Mouse (Mus musculus) thymus, adult 2 months (tissue): ENCODE results near the gene Rhof. TPM values are rescaled to one million over a fixed set of nuclear protein-coding genes. Genes with fewer than 3 reads are reported as not detected.
A peak's percentile ranks its signal among the peaks of the same experiment; 100 is the strongest.
"Not testable (repeated sequence)": the region's sequence is repeated elsewhere in the genome, so short reads cannot be mapped to it uniquely, and the experiment has no call there.

Experiments
- DNase-seq: peaks from one replicate; pipeline ENCODE4 v3.0.0; 2021
- H3K27ac ChIP-seq: fragments of 200-500 bp; 2 replicates; pipeline ENCODE4 v1.5.1; 2012; ENCODE audit warnings: low read length, control low read depth; ENCODE audit not compliant: control insufficient read depth, insufficient read depth
- H3K27me3 ChIP-seq: fragments of 200-500 bp; 2 replicates; pipeline ENCODE4 v1.6.1; 2012; ENCODE audit warnings: mild to moderate bottlenecking, low read length, moderate library complexity, mixed read lengths; ENCODE audit not compliant: control insufficient read depth, insufficient read depth
- H3K36me3 ChIP-seq: fragments of 200-500 bp; 2 replicates; pipeline ENCODE4 v1.6.1; 2012; ENCODE audit warnings: mild to moderate bottlenecking, low read length, moderate library complexity; ENCODE audit not compliant: control insufficient read depth, insufficient read depth
- H3K4me1 ChIP-seq: fragments of 200-500 bp; replicated peaks from 2 replicates; pipeline ENCODE4 v1.6.1; 2012; ENCODE audit warnings: low read length; ENCODE audit not compliant: control insufficient read depth, insufficient read depth
- H3K4me3 ChIP-seq: fragments of 200-500 bp; 2 replicates; pipeline ENCODE4 v1.5.1; 2012; ENCODE audit warnings: mild to moderate bottlenecking, low read length, control low read depth, moderate library complexity; ENCODE audit not compliant: control insufficient read depth, insufficient read depth
- CTCF ChIP-seq: fragments of 200-500 bp; IDR thresholded peaks from 2 replicates; pipeline ENCODE4 v1.5.1; 2012; ENCODE audit warnings: mild to moderate bottlenecking, control low read depth, low read length, moderate library complexity, borderline replicate concordance; ENCODE audit not compliant: control insufficient read depth, poor library complexity, insufficient read depth; ENCODE audit errors: extremely low read depth
- POLR2A ChIP-seq: fragments of 200-500 bp; IDR thresholded peaks from 2 replicates; pipeline ENCODE4 v1.6.1; 2012; ENCODE audit warnings: mild to moderate bottlenecking, low read length, control low read depth, moderate library complexity; ENCODE audit not compliant: control insufficient read depth, poor library complexity, insufficient read depth; ENCODE audit errors: extremely low read depth
- WGBS: fragments of 180-500 bp; shearing (Covaris S2); methylation state at CpG from one replicate; pipeline ENCODE4 v1.1.7; 2018; 5-methylcytosine and 5-hydroxymethylcytosine counted together
- polyA plus RNA-seq: library from polyadenylated mRNA; depleted of rRNA; stranded (reverse); fragments of >200 nt; gene quantifications from 2 replicates; pipeline ENCODE4 v1.2.3, GENCODE M21; 2012

Gene Rhof
- polyA plus RNA-seq, 1 experiment, result 51.9 TPM

DNA sequence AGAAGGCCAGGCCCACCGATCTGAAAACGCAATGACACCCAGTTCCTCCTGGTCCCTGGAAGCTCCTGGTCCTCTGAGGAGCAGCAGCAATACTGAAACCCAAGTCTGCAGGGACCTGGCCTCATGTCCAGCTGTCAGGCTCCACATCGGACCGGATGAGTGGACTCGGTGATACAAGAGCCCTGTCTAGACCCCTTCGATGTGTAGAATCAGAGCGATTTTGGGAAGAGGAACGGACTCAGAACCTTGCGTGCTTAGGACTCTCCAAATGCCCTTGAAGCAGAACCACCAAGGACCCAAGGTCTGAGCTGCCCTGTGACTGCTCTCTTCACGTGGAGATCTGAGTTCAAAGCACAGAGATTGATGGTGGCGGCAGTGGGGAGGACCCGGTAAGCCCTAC, 64.4 kb downstream of the Rhof start, which contains the start of gene Tmem120b:
Gene Tmem120b, plus strand, starts transcription at position 301 of the 400 bp plus-strand sequence.
- TF ChIP-seq CTCF, result no peak
- no peak for TF ChIP-seq POLR2A
- WGBS, result 91% methylated on average over 12 of the region's 12 CpGs

DNA sequence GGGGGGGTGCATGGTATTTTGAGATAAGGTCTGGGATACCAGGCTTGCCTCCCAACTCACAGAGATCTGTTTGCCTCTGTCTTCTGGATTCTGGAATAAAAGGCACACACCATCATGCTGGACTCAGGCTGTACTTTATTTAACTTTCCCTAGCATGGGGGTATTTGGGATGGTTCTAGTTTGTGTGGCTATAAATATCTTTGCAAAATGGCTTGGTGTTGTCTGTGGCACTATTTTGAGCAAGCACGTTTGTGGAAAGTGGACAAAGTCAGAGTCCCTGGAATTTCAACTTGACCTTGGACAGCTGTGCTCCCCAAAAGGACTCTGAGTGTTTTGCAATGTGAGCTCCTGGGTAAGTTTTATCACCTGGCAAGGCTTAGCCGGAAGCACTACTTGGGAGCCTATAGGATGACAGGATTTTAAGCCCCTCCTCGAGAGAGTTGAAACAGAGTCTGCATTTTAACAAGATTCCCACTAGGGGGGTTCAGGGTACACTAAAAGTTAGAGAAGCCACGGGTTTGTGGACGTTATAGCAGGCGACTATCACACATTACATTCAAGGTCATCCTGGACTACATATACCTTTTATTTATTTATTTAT, 65.0 kb downstream of the Rhof start:
- 13% methylated on average over 6 of the region's 6 CpGs for WGBS
- no peaks in the 10 kb centered on the region for H3K27me3 ChIP-seq
- H3K4me3 ChIP-seq, result no peak overlapping the region
- H3K36me3 ChIP-seq, result no peaks in the 10 kb centered on the region
- no peak for TF ChIP-seq CTCF
- TF ChIP-seq POLR2A, result no peak
- peak; percentile 53 for DNase-seq
- H3K4me1 ChIP-seq, result peaks cover 11% of the 10 kb centered on the region
- no peak overlapping the region for H3K27ac ChIP-seq

More for the DNA sequence above, 64.4 kb downstream of the Rhof start, which contains the start of gene Tmem120b:
- Histone ChIP-seq H3K36me3 (no peaks in the 10 kb centered on the region), H3K27me3 (no peaks in the 10 kb centered on the region), H3K4me3 (no peak within 1 kb of the TSS), H3K27ac (no peak within 1 kb of the TSS; the same call in 1 of the 2 replicates), H3K4me1 (peaks cover 11% of the 10 kb centered on the region)
- no peak for DNase-seq

DNA sequence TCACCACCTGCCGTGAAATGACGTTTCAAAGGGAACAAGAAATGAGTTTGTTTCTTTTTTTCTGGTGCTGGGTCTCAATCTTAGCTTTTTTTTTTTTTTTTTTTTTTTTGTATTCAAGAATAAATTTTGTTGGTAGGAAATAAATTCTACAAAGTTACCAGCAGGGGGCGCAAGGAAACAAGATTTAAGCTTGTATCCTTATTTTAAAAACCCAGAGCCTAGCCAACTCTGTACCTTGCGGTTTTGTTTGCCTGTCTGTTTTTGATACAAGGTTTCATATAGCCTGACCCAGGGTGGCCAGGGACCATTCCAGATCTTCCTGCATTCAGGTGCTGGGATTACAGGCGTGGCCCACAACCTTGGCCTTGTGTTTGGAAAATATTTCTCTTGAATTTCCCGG, 68.3 kb downstream of the Rhof start:
- H3K36me3 ChIP-seq, result no peaks in the 10 kb centered on the region
- 27% methylated on average over 6 of the region's 6 CpGs for WGBS
- peak; percentile 68 for DNase-seq
- peaks cover 14% of the 10 kb centered on the region for H3K4me1 ChIP-seq
- TF ChIP-seq POLR2A, result no peak
- TF ChIP-seq CTCF, result no peak
- H3K4me3 ChIP-seq, result no peak overlapping the region
- H3K27ac ChIP-seq, result no peak overlapping the region
- H3K27me3 ChIP-seq, result no peaks in the 10 kb centered on the region

DNA sequence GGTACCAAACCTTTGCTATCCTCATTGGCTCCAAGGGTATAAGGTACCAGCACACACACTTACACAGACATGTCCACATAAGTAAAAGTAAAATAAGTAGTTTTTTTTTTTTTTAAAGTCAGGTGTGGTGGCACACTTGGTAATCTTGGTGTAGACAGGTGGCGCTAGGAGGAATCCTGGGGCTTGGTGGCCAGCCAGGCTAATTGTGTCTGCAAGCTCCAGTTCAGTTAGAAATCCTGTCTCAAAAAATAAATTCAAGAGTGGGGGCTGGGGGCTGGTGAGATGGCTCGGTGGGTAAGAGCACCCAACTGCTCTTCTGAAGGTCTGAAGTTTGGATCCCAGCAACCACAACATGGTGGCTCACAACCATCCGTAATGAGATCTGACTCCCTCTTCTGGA, 69.4 kb downstream of the Rhof start:
- TF ChIP-seq CTCF (no peak), POLR2A (no peak)
- DNase-seq, result no peak
- H3K4me1 ChIP-seq, result peaks cover 15% of the 10 kb centered on the region
- H3K27me3 ChIP-seq, result no peaks in the 10 kb centered on the region
- no peak overlapping the region for H3K4me3 ChIP-seq
- H3K36me3 ChIP-seq, result no peaks in the 10 kb centered on the region
- 95% methylated on average over 3 of the region's 3 CpGs for WGBS
- no peak overlapping the region for H3K27ac ChIP-seq

DNA sequence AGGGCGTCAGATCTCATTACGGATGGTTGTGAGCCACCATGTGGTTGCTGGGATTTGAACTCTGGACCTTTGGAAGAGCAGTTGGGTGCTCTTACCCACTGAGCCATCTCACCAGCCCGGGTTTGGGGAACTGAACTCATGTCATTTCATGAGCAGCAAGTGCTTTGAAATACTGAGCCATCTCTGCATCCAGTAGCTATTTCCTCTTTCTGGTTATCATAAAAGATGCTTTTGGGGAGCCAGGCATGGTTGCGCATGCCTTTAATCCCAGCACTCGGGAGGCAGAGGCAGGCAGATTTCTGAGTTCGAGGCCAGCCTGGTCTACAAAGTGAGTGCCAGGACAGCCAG, 71.1 kb downstream of the Rhof start:
- peaks cover 12% of the 10 kb centered on the region for H3K4me1 ChIP-seq
- H3K27me3 ChIP-seq, H3K4me3 ChIP-seq, H3K36me3 ChIP-seq, H3K27ac ChIP-seq, DNase-seq: not testable (repeated sequence)
- WGBS, result 70% methylated on average over 6 of the region's 6 CpGs

DNA sequence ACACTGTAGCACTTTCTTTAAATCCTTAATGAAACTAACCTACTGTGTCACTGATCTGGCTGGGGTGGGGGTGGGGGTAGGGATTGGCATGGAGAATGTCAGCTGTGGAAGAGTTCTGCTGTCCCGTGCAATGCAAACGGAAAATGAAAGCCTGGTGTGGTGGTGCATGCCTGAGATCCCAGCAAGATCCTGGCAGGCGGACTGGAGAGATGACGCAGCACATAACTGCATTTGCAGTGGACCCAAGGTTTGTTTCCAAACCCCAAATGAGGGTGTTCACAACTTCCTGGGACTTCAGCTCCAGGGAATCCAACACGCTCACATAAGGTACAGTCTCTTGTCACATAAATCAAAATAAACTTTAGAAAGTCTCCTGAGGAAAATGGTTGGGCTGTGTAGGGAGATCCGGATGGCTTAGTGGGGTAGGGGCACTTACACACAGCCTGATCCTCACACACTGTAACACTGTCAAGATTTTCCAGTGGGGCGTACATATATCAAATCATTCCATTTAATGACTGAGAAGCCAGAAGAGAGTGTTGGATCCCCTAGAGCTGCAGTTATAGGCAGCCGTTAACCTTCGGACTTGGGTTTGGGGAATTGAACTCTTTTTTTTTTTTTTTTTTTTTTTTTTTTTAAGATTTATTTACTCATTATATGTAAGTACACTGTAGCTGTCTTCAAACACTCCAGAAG, 71.6 kb downstream of the Rhof start:
- H3K27ac ChIP-seq, result no peak overlapping the region
- H3K36me3 ChIP-seq, result no peaks in the 10 kb centered on the region
- H3K4me1 ChIP-seq, result peaks cover 12% of the 10 kb centered on the region
- TF ChIP-seq CTCF, result no peak
- WGBS, result 98% methylated on average over 9 of the region's 9 CpGs
- H3K4me3 ChIP-seq, result no peak overlapping the region
- H3K27me3 ChIP-seq, result no peaks in the 10 kb centered on the region
- DNase-seq, result no peak

DNA sequence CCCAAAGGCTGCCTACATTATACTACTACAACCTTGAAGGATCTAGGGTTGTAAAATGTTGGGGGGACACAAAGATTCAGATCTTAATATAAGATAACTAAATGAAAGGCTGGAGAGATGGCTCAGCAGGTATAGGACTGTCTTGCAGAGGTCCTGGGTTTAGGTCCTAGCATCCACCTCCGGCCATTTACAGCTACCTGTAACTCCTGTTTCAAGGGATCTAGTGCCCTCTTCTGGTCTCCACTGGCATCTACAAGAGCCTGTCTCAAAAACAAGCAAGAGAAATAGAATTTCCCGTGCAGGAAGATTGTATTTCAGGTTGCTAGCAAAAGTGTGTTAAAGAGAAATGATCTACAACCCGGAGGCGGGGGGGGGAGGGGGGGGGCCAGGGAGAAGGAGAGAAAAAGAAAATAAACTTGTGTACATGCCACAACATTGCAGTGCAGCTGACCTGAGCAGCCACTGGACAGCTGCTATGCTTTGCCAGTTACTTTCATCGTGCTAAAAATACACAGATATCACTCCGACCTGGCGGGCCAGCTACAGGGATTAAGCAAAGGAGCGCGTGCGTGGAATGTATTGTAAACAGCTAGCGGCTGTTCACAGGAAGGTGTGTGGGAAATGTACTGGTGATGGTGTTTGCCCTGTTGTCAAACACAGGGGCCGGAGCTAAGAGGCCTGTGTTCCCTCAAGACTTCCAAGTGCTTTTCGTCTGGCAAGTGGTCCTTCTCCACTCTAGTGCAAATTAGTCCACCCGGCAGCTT, 72.6 kb downstream of the Rhof start:
- Histone ChIP-seq H3K36me3 (no peaks in the 10 kb centered on the region), H3K27me3 (no peaks in the 10 kb centered on the region), H3K4me3 (no peak overlapping the region), H3K27ac (no peak overlapping the region), H3K4me1 (peaks cover 12% of the 10 kb centered on the region)
- peak; percentile 71 for DNase-seq
- WGBS, result 61% methylated on average over 14 of the region's 14 CpGs
- no peak for TF ChIP-seq CTCF
- no peak for TF ChIP-seq POLR2A
